Mouse (Mus musculus): ENCODE data around the gene Timm8a2. TPM values are rescaled to one million over a fixed set of nuclear protein-coding genes. Genes with fewer than 3 reads are reported as not detected.

Gene Timm8a2
- polyA plus RNA-seq, 1 experiment from 2014 or later: not detected

- Histone ChIP-seq H3K4me2 (no peak overlapping the region), H3K9me3 (no peaks in the 10 kb centered on the region), H3K27ac (no peak overlapping the region), H3K4me3 (no peak overlapping the region), H3K4me1 (no peaks in the 10 kb centered on the region), H3K27me3 (no peaks in the 10 kb centered on the region), H3K9ac (no peak overlapping the region), H3K36me3 (no peaks in the 10 kb centered on the region)
- WGBS: 63% methylated on average over 13 of the region's 13 CpGs
- no peak for ATAC-seq (ENCODE audit: insufficient number of reproducible peaks, low FRiP score, low TSS enrichment, low read depth)
Observed at GRCm38 (mm10) chr14:122038874-122039647, 4.6 kb downstream of the Timm8a2 start.

- WGBS: 91% methylated on average over 3 of the region's 3 CpGs
- Histone ChIP-seq H3K4me2 (no peak overlapping the region), H3K4me1 (no peaks in the 10 kb centered on the region), H3K4me3 (no peak overlapping the region), H3K9me3 (no peaks in the 10 kb centered on the region), H3K27me3 (no peaks in the 10 kb centered on the region), H3K9ac (no peak overlapping the region), H3K27ac (no peak overlapping the region), H3K36me3 (no peaks in the 10 kb centered on the region)
- ATAC-seq (ENCODE audit: insufficient number of reproducible peaks, low FRiP score, low TSS enrichment, low read depth): no peak
Observed at GRCm38 (mm10) chr14:122041413-122041825, 6.9 kb downstream of the Timm8a2 start.

- Histone ChIP-seq H3K9ac (no peak overlapping the region), H3K36me3 (no peaks in the 10 kb centered on the region), H3K27ac (no peak overlapping the region), H3K4me3 (no peak overlapping the region), H3K27me3 (no peaks in the 10 kb centered on the region), H3K4me2 (no peak overlapping the region), H3K4me1 (no peaks in the 10 kb centered on the region), H3K9me3 (no peaks in the 10 kb centered on the region)
- ATAC-seq (ENCODE audit: insufficient number of reproducible peaks, low FRiP score, low TSS enrichment, low read depth): no peak
- 70% methylated on average over 8 of the region's 8 CpGs for WGBS
Observed at GRCm38 (mm10) chr14:122042142-122042694, 7.7 kb downstream of the Timm8a2 start.

- Histone ChIP-seq H3K4me3 (no peak overlapping the region), H3K27me3 (no peaks in the 10 kb centered on the region), H3K4me2 (no peak overlapping the region), H3K36me3 (no peaks in the 10 kb centered on the region), H3K27ac (no peak overlapping the region), H3K9me3 (no peaks in the 10 kb centered on the region), H3K4me1 (no peaks in the 10 kb centered on the region), H3K9ac (no peak overlapping the region)
- WGBS: 88% methylated on average over 8 of the region's 8 CpGs
- ATAC-seq (ENCODE audit: insufficient number of reproducible peaks, low FRiP score, low TSS enrichment, low read depth): no peak
Observed at GRCm38 (mm10) chr14:122047784-122048183, 13.3 kb downstream of the Timm8a2 start.

GRCm38 (mm10) chr14:122048816-122049215 lies 14.3 kb downstream of the Timm8a2 start:
- no peak for ATAC-seq (ENCODE audit: insufficient number of reproducible peaks, low FRiP score, low TSS enrichment, low read depth)

GRCm38 (mm10) chr14:122052896-122053635 lies 18.6 kb downstream of the Timm8a2 start:
- no peak overlapping the region for H3K9ac ChIP-seq
- 81% methylated on average over 9 of the region's 9 CpGs for WGBS
- H3K36me3 ChIP-seq: no peaks in the 10 kb centered on the region
- no peaks in the 10 kb centered on the region for H3K4me1 ChIP-seq
- H3K4me2 ChIP-seq: no peak overlapping the region
- H3K27ac ChIP-seq: no peak overlapping the region
- ATAC-seq (ENCODE audit: insufficient number of reproducible peaks, low FRiP score, low TSS enrichment, low read depth): no peak
- no peaks in the 10 kb centered on the region for H3K27me3 ChIP-seq
- H3K4me3 ChIP-seq: no peak overlapping the region
- no peaks in the 10 kb centered on the region for H3K9me3 ChIP-seq

More at GRCm38 (mm10) chr14:122048816-122049215, 14.3 kb downstream of the Timm8a2 start:
- H3K9me3 ChIP-seq: no peaks in the 10 kb centered on the region
- no peaks in the 10 kb centered on the region for H3K36me3 ChIP-seq
- no peak overlapping the region for H3K4me2 ChIP-seq
- H3K4me1 ChIP-seq: no peaks in the 10 kb centered on the region
- H3K27me3 ChIP-seq: no peaks in the 10 kb centered on the region
- no peak overlapping the region for H3K27ac ChIP-seq
- WGBS: 84% methylated on average over 9 of the region's 9 CpGs
- H3K4me3 ChIP-seq: no peak overlapping the region
- H3K9ac ChIP-seq: no peak overlapping the region

- H3K36me3 ChIP-seq: no peaks in the 10 kb centered on the region
- no peak overlapping the region for H3K4me2 ChIP-seq
- no peaks in the 10 kb centered on the region for H3K9me3 ChIP-seq
- 63% methylated on average over 6 of the region's 6 CpGs for WGBS
- no peak overlapping the region for H3K27ac ChIP-seq
- no peak overlapping the region for H3K9ac ChIP-seq
- H3K4me1 ChIP-seq: no peaks in the 10 kb centered on the region
- H3K4me3 ChIP-seq: no peak overlapping the region
- no peaks in the 10 kb centered on the region for H3K27me3 ChIP-seq
- no peak for ATAC-seq (ENCODE audit: insufficient number of reproducible peaks, low FRiP score, low TSS enrichment, low read depth)
Observed at GRCm38 (mm10) chr14:122056871-122057270, 22.4 kb downstream of the Timm8a2 start.

GRCm38 (mm10) chr14:122057941-122058346 lies 23.5 kb downstream of the Timm8a2 start:
- WGBS: 36% methylated on average over 2 of the region's 2 CpGs
- ATAC-seq (ENCODE audit: insufficient number of reproducible peaks, low FRiP score, low TSS enrichment, low read depth): no peak
- H3K36me3 ChIP-seq: no peaks in the 10 kb centered on the region
- H3K9ac ChIP-seq: no peak overlapping the region
- no peaks in the 10 kb centered on the region for H3K4me1 ChIP-seq
- H3K4me3 ChIP-seq: no peak overlapping the region
- no peaks in the 10 kb centered on the region for H3K9me3 ChIP-seq
- H3K27ac ChIP-seq: no peak overlapping the region
- no peak overlapping the region for H3K4me2 ChIP-seq
- H3K27me3 ChIP-seq: no peaks in the 10 kb centered on the region

- no peaks in the 10 kb centered on the region for H3K4me1 ChIP-seq
- ATAC-seq (ENCODE audit: insufficient number of reproducible peaks, low FRiP score, low TSS enrichment, low read depth): no peak
- no peak overlapping the region for H3K27ac ChIP-seq
- no peak overlapping the region for H3K4me2 ChIP-seq
- H3K4me3 ChIP-seq: no peak overlapping the region
- H3K36me3 ChIP-seq: no peaks in the 10 kb centered on the region
- H3K27me3 ChIP-seq: no peaks in the 10 kb centered on the region
- no peaks in the 10 kb centered on the region for H3K9me3 ChIP-seq
- WGBS: 12% methylated on average over 3 of the region's 3 CpGs
- no peak overlapping the region for H3K9ac ChIP-seq
Observed at GRCm38 (mm10) chr14:122060642-122061041, 26.2 kb downstream of the Timm8a2 start.

- H3K27ac ChIP-seq: no peak overlapping the region
- H3K4me2 ChIP-seq: no peak overlapping the region
- H3K27me3 ChIP-seq: no peaks in the 10 kb centered on the region
- no peak for ATAC-seq (ENCODE audit: insufficient number of reproducible peaks, low FRiP score, low TSS enrichment, low read depth)
- H3K4me1 ChIP-seq: no peaks in the 10 kb centered on the region
- H3K4me3 ChIP-seq: no peak overlapping the region
- no peaks in the 10 kb centered on the region for H3K36me3 ChIP-seq
- no peaks in the 10 kb centered on the region for H3K9me3 ChIP-seq
- H3K9ac ChIP-seq: no peak overlapping the region
- WGBS: 81% methylated on average over 6 of the region's 6 CpGs
Observed at GRCm38 (mm10) chr14:122061376-122061775, 26.9 kb downstream of the Timm8a2 start.

GRCm38 (mm10) chr14:122062411-122063090 lies 28.1 kb downstream of the Timm8a2 start:
- 80% methylated on average over 10 of the region's 10 CpGs for WGBS
- H3K4me2 ChIP-seq: no peak overlapping the region

More at GRCm38 (mm10) chr14:122062411-122063090, 28.1 kb downstream of the Timm8a2 start:
- H3K4me1 ChIP-seq: no peaks in the 10 kb centered on the region
- no peak overlapping the region for H3K4me3 ChIP-seq
- no peaks in the 10 kb centered on the region for H3K36me3 ChIP-seq
- H3K27ac ChIP-seq: no peak overlapping the region
- ATAC-seq (ENCODE audit: insufficient number of reproducible peaks, low FRiP score, low TSS enrichment, low read depth): no peak
- no peak overlapping the region for H3K9ac ChIP-seq
- no peaks in the 10 kb centered on the region for H3K27me3 ChIP-seq
- H3K9me3 ChIP-seq: no peaks in the 10 kb centered on the region

All from limb, embryonic 15.5 days (tissue).